Mouse (Mus musculus) adrenal gland, adult (tissue): ENCODE measurements around the gene Pde5a.

Experiments
- DNase-seq, 2 experiments: peaks; one replicate each; pipeline ENCODE4 v3.0.0; 2022 to 2023; ENCODE audit warnings: low spot score in 1 of 2; ENCODE audit not compliant: inconsistent age in 2 of 2

The Pde5a gene

GRCm38 (mm10) chr3:122763240-122763761 is 34.6 kb downstream of the Pde5a start:
- peak in 1 of 2 experiments; percentile 59 for DNase-seq

GRCm38 (mm10) chr3:122763768-122764167 is 35.0 kb downstream of the Pde5a start:
- no peak for DNase-seq

- DNase-seq, result no peak
Measured at GRCm38 (mm10) chr3:122766930-122767329, 38.2 kb downstream of the Pde5a start.

GRCm38 (mm10) chr3:122767841-122768240 is 39.1 kb downstream of the Pde5a start:
- no peak for DNase-seq

- DNase-seq, result no peak
Measured at GRCm38 (mm10) chr3:122781417-122781816, 52.7 kb downstream of the Pde5a start.

GRCm38 (mm10) chr3:122784245-122784644 is 55.5 kb downstream of the Pde5a start:
- DNase-seq, result peak in 1 of 2 experiments; percentile 47

- DNase-seq, result no peak
Measured at GRCm38 (mm10) chr3:122788314-122788713, 59.6 kb downstream of the Pde5a start.

- no peak for DNase-seq
Measured at GRCm38 (mm10) chr3:122789544-122789943, 60.8 kb downstream of the Pde5a start.

- no peak for DNase-seq
Measured at GRCm38 (mm10) chr3:122800050-122800449, 71.3 kb downstream of the Pde5a start.

GRCm38 (mm10) chr3:122800553-122801435 is 72.0 kb downstream of the Pde5a start:
- DNase-seq, result no peak

GRCm38 (mm10) chr3:122801436-122802221 is 72.9 kb downstream of the Pde5a start:
- no peak for DNase-seq

- no peak for DNase-seq
Measured at GRCm38 (mm10) chr3:122807313-122807712, 78.6 kb downstream of the Pde5a start.

- DNase-seq, result no peak
Measured at GRCm38 (mm10) chr3:122810090-122810863, 81.5 kb downstream of the Pde5a start.

- no peak for DNase-seq
Measured at GRCm38 (mm10) chr3:122810986-122811385, 82.2 kb downstream of the Pde5a start.

GRCm38 (mm10) chr3:122814531-122814930 is 85.8 kb downstream of the Pde5a start:
- DNase-seq, result no peak

- DNase-seq, result peak; percentile 77 to 83
Measured at GRCm38 (mm10) chr3:122818282-122818681, 89.5 kb downstream of the Pde5a start.

- DNase-seq, result no peak
Measured at GRCm38 (mm10) chr3:122820700-122821099, 92.0 kb downstream of the Pde5a start.

GRCm38 (mm10) chr3:122828270-122829058 is 99.7 kb downstream of the Pde5a start:
- no peak for DNase-seq

GRCm38 (mm10) chr3:122834519-122834918 is 105.8 kb downstream of the Pde5a start:
- no peak for DNase-seq
